Mouse (Mus musculus) c-Kit-positive CD71-negative TER-119-negative erythroid progenitor cells, embryonic 14.5 days (primary cell): ENCODE measurements around the gene Urb2.

ENCODE experiments used
- DNase-seq: peaks from one replicate; pipeline ENCODE4 v3.0.0-alpha.2; 2013; ENCODE audit warnings: low read depth

Urb2 gene

GRCm38 (mm10) chr8:124077998-124078397 is 56.7 kb downstream of the Urb2 start:
- DNase-seq = no peak

GRCm38 (mm10) chr8:124078969-124079368 is 57.7 kb downstream of the Urb2 start:
- DNase-seq = no peak

GRCm38 (mm10) chr8:124080467-124081326 is 59.4 kb downstream of the Urb2 start:
- no peak for DNase-seq

GRCm38 (mm10) chr8:124082616-124083015 is 61.3 kb downstream of the Urb2 start:
- DNase-seq = no peak

GRCm38 (mm10) chr8:124083611-124084010 is 62.3 kb downstream of the Urb2 start:
- no peak for DNase-seq

- no peak for DNase-seq
Observed at GRCm38 (mm10) chr8:124085668-124086067, 64.4 kb downstream of the Urb2 start.

- no peak for DNase-seq
Observed at GRCm38 (mm10) chr8:124088092-124088613, 66.8 kb downstream of the Urb2 start.

- no peak for DNase-seq
Observed at GRCm38 (mm10) chr8:124089016-124089415, 67.7 kb downstream of the Urb2 start.

GRCm38 (mm10) chr8:124090473-124090872 is 69.2 kb downstream of the Urb2 start:
- no peak for DNase-seq
